Mouse (Mus musculus): ENCODE results near the gene Trim45.

GRCm38 (mm10) chr3:100951531-100951930 lies 29.5 kb downstream of the Trim45 start:
- TF ChIP-seq CTCF (IDR thresholded peaks at IDR 0.05; ENCODE audit: extremely low read depth, insufficient read depth, insufficient read length, insufficient replicate concordance) (no peak), POLR2A (IDR thresholded peaks at IDR 0.05; ENCODE audit: low read depth, low read length) (no peak)
